Mouse (Mus musculus) heart, adult 2 months (tissue): Measurements from ENCODE around the gene Isl1.

Source experiments
- CTCF ChIP-seq: fragments of 200-600 bp; IDR thresholded peaks from 2 replicates; pipeline ENCODE4 v1.8.1; 2022; ENCODE audit warnings: antibody characterized with exemption, mild to moderate bottlenecking, moderate library complexity
- POLR2A ChIP-seq: fragments of 200-500 bp; IDR thresholded peaks from 2 replicates; pipeline ENCODE4 v1.6.1; 2011; ENCODE audit warnings: mild to moderate bottlenecking, low read depth, low read length, control low read depth; ENCODE audit not compliant: insufficient read depth

- TF ChIP-seq POLR2A, result no peak
- TF ChIP-seq CTCF, result no peak
Observed at GRCm38 (mm10) chr13:116303766-116304165, 5.7 kb downstream of the Isl1 start.
